Mouse (Mus musculus): ENCODE results near the gene Cryaa.

DNA sequence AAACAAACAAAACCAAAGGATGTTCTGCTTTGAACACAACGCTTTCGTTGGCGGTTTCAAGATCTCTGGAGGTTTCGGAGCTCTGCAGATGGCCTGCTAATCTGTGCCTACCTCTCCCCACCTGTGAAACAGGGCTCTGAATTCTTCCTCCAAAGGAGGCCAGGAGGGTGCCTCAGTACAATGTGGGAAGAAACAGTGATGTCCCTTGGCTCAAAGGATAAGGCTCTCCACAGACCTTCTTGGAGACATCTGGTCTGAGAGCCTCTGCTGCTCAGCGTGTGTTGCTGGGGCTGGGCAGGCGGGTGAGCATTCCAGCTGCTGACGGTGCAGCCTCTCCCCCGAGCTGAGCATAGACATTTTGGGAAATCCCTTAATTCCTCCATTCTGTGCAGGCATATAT lies at the start of gene Cryaa:
- TF ChIP-seq CTCF (IDR thresholded peaks at IDR 0.05; ENCODE audit: borderline replicate concordance, insufficient read depth, low read length) (no peak), POLR2A (IDR thresholded peaks at IDR 0.05; ENCODE audit: low read depth, low read length) (no peak)
